Mouse (Mus musculus): ENCODE data around the gene Zfp691.

The Zfp691 gene

DNA sequence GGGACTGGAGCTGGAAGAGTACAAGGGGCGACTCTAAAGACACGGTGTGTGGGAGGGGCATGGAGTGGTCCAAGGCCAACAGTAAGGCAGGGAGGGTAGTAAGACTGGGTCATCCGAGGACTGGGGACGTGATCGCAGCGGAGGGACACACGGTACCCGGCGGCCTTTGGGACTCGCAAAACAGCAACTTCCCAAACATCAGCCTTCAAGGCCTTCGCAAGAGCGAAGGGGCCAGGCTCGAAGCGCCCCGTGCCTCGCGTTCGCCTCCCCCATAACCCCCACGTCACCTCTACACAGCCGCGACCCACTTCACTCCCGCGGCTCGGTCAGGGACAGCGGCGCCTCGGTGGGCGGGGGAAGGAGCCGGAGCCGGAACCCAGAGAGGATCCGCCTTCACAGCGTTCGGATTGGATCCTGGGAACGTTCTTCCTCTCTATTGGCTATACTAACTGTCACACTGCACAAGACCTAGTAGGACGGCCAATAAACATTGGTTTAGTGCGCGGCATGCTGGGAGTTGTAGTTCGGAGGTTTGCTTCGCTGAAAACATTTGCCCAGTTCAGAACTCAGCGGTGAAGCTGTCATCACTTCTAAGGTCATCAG, at the start of gene Zfp691:
Gene Zfp691, minus strand, starts transcription at position 345 of the 603 bp plus-strand sequence.
- DNase-seq (ENCODE audit: low spot score): peak; percentile 97

DNA sequence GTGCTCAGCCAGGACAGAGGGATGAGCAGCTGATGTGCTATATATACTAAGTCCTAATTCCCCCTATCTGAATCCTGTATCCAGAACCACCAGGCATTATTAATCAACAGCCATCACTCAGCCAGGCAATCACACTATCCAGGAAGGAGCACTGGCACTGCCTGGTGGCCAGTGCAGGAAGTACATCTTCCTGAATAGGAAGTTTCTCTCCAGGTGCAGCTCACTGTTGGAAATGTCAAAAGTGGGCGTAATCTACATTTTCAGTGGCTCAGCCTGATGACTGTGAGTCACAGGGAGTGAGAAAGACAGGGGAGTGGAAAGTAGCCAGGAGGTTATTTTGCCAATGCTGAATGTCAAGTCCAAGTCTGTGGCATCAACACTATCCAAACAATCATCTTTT, 49.7 kb upstream of the Zfp691 start:
- DNase-seq (ENCODE audit: low spot score): no peak

DNA sequence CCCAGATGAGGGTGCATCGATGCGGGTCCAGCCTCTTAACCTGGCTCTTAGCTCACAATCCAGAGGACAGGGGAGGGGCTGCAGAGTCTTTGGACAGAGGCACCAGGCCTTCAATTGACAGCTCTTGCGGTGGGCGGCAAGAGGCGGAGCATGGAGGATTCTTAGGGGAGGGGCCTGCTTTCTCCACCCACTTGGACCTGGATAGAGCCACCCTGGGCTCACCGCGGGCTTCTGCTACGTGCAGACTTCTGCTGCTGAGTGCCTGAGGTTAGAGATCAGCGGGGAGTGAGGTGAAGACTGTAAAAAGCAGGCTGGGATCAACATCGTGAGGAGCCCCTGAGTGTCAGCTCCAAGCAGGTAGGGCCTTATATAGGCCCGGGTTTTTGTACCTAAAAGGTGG, 44.2 kb upstream of the Zfp691 start, which contains the start of gene Tmem269:
Gene Tmem269, minus strand, starts transcription at position 49 of the 400 bp plus-strand sequence.
- DNase-seq (ENCODE audit: low spot score): no peak

DNA sequence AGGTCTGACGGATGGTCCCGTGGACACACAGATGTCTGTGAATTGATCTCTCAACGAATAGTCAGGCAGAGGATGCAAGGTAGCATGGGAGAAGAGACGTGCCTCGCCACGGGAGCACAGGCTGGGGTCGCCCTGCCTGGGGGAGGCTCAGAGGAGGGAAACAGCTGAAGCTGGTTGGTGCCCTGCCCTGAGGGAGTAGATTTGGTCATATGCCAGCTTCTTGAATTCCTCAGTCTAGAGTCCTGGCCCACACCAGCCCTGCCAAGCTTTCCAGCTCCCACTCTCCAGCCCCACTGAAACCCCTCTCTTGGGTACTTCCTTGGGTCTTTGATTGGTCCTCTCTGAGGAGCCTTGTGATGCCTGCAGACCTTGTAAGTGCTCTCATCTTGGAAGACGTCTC, 42.7 kb upstream of the Zfp691 start:
- DNase-seq (ENCODE audit: low spot score): no peak

DNA sequence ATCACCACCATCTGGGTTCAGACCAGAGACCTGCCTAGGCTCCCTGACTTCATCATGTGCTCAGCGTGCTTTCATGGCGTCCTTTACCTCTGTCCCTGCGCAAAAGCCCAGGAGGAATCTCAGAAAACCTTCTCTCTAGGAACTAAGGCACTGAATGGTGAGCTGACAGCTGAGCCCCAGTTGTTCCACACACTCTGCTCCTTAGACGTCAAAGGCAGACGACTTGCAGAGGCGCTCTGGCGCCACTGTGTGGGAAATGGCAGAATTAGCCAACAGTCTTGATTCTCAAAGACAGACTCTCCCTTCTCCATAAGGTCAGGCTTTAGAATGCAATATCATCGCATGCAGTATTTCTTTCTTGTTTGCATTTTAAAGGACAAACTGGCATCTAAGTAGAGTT, 30.7 kb upstream of the Zfp691 start:
- DNase-seq (ENCODE audit: low spot score): peak; percentile 34

DNA sequence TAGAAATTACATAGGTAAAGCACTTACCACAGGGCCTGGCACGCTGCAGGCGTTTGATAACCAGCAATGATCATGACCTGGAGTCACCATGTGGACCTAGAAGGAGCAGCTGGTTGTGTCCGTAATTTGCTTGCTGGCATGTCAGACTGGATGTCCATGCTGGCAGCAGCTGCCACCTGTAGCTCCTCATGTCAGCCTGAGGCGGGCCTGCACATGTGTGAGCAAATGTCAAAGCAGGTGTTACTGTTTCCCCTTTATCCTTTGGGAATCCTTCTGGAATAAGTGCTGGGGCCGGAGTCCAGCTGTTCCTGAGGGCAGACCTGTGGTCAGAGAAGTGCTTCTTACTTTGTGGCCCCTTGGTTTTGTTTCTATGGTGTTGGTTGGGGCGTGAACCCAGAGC, 24.1 kb upstream of the Zfp691 start:
- no peak for DNase-seq (ENCODE audit: low spot score)

DNA sequence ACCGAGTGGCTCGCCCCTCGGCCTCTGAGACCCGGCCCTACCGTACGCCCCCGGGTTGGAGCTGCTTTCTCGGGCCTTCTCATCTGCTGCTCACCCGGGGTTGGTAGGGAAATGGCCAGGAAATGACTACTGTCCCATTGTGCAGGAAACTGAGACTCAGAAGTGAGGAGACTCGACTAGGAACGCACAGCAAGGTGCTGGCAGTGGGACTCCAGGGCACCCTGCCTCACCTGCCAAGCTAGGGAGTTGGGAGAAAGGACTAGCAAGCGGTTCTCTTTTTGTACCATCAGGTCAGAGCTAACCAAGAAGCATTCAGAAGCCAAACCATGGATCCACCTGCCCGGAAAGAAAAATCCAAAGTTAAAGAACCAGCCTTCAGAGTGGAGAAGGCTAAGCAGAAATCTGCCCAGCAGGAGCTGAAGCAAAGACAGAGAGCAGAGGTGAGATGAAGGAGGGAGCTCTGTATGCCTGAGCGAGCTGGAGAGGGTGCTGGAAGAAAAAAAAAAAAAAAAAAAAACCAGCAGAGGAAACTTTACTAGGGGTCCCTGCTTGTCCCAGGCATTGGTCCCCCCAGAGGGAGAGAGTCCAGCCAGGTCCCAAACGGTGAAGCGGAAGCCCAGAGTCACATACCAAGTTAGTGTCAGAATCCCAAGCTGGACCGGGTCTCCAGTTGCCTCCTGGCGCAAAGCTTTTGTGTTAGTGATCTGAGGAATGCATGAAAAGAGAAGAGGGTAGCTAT, 21.8 kb upstream of the Zfp691 start:
- DNase-seq (ENCODE audit: low spot score): no peak

DNA sequence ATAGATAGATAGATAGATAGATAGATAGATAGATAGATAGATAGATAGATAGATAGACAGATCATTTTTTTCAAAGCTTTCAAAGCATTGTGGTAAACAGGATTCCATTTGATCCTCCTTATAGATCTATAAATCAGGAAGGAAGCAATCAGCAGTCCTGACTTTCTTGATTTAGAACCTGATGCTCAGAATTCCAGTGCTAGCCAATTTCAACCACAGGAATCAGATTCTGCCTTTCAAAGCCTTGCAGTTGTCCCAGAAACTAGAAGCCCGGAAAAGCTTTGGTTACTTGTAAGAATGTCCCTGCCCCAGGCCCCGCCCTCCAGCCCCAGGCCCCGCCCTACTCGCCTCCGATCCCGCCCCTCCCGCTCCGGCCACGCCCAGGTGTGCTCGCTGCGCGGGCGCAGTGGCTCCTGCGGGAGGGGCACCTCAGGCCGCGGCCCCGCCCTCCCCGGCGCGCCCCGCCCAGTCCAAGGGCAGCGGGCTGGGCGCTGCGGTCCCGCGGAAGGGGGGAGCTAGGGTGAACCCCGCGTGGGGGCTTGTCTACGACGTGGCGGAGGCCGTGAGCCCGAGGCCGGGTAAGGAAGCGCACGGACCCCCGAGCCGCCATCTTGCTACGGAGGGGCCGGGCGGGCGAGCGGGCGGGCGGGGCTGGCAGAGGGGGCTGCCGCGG, 21.1 kb upstream of the Zfp691 start, which contains the start of gene Svbp:
Gene Svbp, plus strand, starts transcription at position 398 of the 673 bp plus-strand sequence.
- DNase-seq (ENCODE audit: low spot score): peak; percentile 56

DNA sequence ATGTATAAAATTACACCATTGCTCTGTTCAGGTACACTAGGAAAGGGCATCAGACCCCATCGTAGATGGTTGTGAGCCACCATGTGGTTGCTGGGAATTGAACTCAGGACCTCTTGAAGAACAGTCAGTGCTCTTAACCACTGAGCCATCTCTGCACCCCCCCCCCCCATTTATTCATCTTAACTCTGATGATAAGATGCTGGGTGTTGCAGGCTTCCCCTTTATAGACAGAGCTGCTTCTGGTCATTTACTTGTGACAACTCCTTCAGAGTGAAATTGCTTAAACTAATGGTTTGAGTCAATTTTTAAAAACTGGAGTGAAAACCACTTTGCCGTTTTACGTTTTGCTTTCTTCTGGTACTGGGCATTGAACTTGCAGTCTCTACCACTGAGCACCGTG, 18.8 kb upstream of the Zfp691 start:
- no peak for DNase-seq (ENCODE audit: low spot score)

DNA sequence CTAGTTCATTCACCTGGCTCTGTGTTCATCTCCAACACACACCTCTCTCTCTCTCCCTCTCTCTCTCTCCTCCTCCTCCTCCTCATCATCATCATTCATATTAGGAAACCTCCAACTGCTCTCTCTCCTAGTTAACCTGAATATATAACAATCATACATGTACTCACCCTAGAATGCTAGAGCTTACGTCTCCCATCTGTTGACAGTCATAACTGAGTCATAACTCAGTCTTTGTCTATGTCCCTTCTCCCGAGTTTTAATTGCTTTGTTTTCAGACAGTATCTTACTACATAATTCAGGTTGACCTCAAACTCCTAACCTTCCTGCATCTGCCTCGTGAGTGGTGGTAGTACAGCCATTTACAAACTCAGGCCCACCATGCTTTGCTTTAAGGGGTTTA, 17.3 kb upstream of the Zfp691 start:
- no peak for DNase-seq (ENCODE audit: low spot score)

DNA sequence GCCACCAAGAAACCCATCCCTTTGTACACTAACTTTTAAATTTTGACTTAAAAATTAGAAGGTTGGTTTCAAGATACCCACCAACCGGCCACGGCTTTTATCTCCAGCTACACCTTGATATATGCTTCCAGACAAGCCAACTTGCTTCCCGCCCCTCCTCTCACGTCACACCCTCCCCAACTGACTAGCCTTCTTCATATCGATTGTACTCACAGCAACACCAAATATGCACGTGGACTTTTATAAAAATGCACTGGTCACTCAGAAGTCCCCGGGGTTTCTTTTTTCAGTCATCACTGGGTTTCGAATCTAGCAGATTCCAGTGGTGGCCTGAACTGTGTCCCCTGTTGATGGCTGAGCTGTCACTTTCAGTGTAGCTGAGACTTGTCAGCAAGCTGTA, 16.6 kb upstream of the Zfp691 start:
- DNase-seq (ENCODE audit: low spot score): no peak

DNA sequence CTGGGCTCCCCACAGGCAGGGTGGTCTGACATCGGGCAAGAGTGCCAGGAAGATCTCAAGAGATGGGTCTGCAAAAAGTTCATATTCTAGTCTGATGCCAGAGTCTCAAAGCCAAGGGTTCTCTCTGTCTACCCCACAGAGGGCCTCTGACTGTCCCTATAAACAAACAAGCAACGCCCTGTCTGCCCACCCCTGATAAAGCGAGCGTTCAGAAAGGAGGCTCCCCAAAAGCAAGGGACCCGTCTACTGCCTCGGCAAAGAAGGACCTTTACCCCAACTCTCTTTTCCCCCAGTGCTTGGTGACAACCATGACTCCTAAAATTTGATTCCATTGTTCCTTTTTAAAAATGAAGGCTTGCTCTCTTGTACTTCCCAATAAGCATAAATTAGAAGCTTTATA, 15.9 kb upstream of the Zfp691 start, which contains the start of gene Ermap:
Gene Ermap, minus strand, starts transcription at position 148 of the 400 bp plus-strand sequence.
- DNase-seq (ENCODE audit: low spot score): no peak

DNA sequence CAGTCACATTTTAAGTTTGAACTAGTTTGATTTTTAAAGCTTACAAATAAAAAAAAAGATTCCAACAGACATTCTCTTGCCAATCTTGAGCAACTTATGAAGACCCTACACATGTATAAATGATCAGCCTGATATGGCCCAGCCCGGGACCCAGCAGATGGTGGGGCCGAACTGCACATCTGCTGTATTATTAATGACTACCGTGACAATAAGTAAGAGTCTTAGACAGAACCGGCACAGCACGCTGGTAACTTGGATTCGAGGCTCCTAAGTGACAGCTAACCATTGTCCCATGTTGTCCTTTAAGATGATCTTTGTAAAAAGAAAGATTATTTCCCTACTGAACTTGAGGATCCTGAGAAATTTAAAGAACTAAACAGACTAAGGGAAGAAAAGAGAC, 15.4 kb upstream of the Zfp691 start:
- DNase-seq (ENCODE audit: low spot score): no peak

DNA sequence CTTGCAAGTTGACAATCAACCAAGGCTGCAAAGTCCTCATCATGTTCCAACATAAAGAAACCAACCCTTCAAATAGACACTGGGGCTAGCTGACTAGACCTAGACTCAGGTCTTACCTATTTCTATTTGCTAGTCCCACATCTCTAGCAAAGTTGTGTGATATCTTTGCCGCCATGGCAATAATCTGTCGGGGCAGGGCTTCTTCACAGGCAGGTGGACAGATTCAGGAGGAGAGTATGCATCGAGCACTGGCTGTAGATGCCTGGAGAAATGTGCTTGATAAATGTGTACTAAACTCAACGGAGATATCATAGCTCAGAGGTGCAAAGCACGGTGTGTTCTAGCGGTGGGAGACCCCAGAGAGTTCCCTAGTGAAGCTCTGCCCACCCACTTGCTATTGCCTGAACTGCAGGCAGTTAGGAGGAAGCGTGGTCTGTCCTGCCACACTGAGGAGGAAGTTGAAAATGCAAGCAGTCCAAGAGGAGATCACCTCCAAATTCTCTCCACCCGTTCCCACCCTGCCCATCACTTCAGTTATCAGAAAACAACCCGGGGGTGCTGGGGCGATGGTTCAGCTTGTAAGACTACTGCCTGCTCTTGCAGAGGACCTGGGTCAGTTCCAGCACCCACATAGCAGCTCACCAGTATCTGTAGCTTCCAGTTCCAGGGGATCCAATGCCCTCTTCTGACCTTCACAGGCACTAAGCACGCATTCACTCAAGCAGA, 14.2 kb upstream of the Zfp691 start:
- no peak for DNase-seq (ENCODE audit: low spot score)

DNA sequence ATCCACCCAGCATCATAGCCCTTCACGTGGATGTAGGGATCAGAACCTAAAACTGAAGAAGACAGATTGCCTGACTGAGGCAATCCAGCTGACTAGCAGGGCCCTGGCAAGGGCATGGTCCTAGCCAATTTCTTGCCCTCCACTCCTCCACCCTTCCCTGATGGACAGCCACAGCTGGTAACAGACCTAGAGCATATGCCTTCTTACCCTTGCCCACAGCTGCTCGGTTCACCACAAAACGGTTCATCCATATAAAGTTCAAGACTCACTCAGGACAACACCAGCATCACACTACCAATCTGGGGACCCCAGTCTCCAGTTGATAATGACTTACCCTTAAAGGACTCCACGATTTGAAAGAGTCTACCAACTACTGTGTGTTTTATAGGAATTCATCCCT, 11.8 kb upstream of the Zfp691 start:
- DNase-seq (ENCODE audit: low spot score): no peak

DNA sequence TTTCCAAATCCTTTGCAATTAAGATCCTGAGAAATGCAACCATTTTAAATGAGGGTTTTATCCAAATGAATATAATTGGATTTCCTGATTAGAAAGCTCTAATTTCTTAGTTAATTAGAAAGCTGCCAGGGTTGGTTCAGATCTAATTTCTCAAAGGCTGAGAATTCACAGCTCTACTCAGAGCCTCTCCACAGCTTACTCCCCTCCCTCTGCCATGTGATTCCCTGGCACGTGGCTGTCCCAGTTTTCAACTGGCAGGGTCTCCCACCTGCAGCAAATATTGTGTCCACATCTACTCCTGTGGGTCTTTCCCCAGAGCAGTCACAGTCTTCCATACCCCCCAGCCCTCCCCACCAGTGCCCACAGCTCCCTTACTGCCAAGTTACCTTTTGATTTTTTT, 9.5 kb upstream of the Zfp691 start:
- no peak for DNase-seq (ENCODE audit: low spot score)

DNA sequence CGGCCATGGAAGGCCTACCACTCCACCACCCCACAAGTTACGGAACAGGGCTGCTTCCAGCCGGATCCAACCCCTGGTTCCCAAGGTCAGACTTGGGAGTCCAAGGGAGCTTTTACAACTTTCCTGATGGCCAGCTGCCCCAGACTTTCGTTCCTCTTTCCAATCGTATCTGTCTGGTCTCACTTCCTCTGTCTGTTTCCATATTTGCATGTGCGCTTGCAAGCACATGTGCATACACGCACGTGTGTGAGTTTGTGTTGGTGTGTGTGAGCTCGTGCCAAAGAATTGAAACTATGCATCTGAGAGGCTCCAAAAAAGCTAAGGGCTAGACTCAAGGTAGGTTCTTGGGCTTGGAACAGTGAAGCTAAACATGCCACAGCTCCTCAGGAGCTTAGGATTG, 7.5 kb upstream of the Zfp691 start:
- DNase-seq (ENCODE audit: low spot score): no peak

DNA sequence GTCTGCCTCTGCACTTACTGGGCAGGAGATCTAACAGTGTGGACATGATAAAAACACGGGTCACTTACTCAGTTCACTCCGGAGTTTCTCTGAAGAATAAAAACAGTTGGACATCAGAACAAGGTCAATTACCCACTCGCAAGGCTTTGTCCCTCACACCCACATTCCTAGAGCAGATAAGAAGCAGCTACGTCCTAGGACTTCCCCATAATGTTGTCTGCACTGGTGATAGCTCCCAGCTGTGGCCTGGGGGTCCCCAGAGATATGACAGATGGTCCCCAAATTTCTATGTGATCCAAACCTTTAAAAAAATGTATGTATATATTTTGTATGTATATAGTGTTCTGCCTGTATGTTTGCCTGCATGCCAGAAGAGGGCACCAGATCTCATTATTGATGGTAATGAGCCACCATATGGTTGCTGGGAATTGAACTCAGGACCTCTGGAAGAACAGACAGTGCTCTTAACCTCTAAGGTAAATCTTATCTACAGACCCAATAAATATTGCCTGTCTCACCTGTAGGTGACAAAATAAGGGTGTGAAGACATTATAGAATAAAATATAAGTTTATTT, 6.2 kb upstream of the Zfp691 start:
- no peak for DNase-seq (ENCODE audit: low spot score)

DNA sequence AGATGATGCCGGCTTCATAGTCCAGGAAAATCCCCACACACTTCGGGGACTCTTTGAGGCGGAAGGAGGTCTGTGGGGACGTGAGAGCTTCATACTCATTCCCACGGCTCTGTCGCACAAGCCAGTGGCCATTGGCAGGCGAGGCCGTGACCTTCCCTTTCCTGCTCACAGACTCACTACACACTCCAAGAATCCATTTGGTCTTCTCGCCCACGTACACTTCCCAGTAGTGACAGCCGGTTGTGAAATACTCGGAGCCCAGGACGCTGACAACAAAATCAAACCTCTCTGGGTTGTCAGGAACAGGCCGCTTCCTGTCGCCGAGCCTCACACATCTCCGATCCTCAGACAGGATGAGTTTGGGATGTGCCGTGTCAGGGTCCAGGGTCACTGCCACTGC, 4.3 kb upstream of the Zfp691 start:
- no peak for DNase-seq (ENCODE audit: low spot score)

DNA sequence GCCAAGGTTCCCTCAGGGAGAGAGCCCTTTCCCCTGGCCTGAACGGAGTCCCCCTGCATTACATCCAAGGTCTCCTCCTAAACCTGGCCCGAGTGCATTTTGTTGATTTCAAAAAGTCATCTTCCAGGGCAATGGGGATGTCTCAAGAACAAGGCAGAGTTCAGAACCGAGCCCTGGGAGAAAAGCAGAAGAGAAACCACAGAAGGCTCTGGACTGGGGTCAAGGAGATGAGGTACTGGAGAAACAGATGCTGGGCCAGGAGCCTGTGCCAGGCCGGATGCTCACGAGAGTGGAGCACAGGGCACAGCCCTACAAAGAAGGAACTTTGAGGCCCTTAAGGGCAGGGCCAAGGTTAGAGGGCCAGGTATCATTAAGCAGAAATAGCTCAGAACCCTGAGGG, 3.7 kb upstream of the Zfp691 start:
- no peak for DNase-seq (ENCODE audit: low spot score)

DNA sequence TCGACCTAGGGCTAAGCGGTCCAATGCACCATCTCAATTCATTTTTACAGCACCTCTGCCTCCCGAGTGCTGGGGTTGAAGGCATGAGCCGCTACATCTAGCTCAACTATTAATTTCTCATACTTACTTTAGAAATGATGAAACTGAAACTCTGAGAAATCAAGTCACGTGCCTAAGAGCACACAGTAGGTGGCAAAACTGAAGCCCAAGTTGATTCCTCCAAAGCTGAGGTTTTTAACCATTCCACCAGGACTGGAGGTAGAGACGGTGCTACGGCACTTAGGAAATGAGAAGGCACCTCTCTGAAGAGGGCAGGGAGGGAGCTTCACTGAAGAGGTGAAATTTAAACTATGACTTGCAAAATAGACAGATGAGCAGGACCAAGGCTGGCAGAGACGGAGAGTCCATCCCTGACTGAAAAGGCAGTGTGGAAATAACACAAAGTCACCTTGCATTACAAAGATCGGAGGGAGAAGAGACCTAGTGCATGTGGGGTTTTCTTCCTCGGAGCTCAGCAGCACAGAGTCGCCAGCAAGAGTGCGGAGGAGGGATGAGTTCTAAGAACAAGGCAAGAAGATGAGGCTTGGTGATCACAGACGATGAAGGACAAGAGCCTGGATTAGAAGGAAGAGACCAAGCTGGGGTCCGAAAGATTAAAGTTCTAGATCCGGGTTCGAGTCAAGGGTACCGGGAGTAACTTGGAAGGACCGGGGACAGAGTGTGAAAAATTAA, 910 bp downstream of the Zfp691 start:
- no peak for DNase-seq (ENCODE audit: low spot score)

Data from left cerebral cortex, adult 11 months (tissue).